Mouse (Mus musculus): ENCODE results near the gene 4933425L06Rik.

DNA sequence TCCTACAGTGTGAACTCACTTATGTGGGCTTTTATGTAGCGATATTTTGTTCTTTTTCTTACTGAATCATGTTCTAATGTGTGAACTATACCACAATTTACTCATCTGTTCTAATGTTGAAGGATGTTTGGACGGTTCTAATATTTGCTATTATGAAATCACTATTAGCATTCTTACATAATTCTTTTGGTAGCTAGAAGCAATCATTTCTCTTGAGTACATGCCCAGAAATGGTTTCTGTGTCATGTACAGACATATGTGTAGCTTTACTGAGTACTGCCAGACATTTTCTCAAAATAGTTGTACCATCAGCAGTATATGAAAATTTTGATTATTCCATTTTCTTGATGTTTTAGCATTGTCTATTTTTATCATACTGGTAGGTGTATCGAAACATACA, 7.4 kb downstream of the 4933425L06Rik start:
- TF ChIP-seq CTCF (IDR thresholded peaks at IDR 0.05; ENCODE audit: extremely low read depth, insufficient read length, insufficient replicate concordance, low read depth, low read length) (no peak), POLR2A (IDR thresholded peaks at IDR 0.05; ENCODE audit: low read depth, low read length) (no peak)

All from small intestine, adult 2 months (tissue).